Mouse (Mus musculus): Measurements from ENCODE around the gene Ank2.

- TF ChIP-seq POLR2A (IDR thresholded peaks at IDR 0.05; ENCODE audit: borderline replicate concordance, extremely low read depth, low read depth, low read length) (no peak), CTCF (IDR thresholded peaks at IDR 0.05; ENCODE audit: insufficient read depth, low read length) (no peak)
Observed at GRCm38 (mm10) chr3:127210552-127210951, 288.6 kb downstream of the Ank2 start.
